Mouse (Mus musculus): ENCODE data around the gene Lsp1. TPM values are rescaled to one million over a fixed set of nuclear protein-coding genes. Genes with fewer than 3 reads are reported as not detected.

Lsp1 gene
- total and polyA plus RNA-seq, 3 experiments = 0.09 to 0.16 TPM; not detected in 1

GRCm38 (mm10) chr7:142470171-142470691 is 9.6 kb downstream of the Lsp1 start:
- Histone ChIP-seq H3K4me1 (ENCODE audit: insufficient read depth, low read depth, low read length) (no peaks in the 10 kb centered on the region), H3K4me3 (ENCODE audit: low read depth, low read length) (no peak overlapping the region), H3K36me3 (replicated peaks) (no peaks in the 10 kb centered on the region), H3K27me3 (ENCODE audit: insufficient read depth, low read length) (peaks cover 40% of the 10 kb centered on the region), H3K9me3 (replicated peaks) (no peaks in the 10 kb centered on the region)
- ATAC-seq (ENCODE audit: extremely low read depth, insufficient number of reproducible peaks, low FRiP score, poor library complexity, severe bottlenecking) (no peak), DNase-seq (ENCODE audit: low spot score) (no peak)
- TF ChIP-seq GATA1 (IDR thresholded peaks at IDR 0.05; ENCODE audit: borderline replicate concordance, low read length) (no peak), POLR2AphosphoS5 (IDR thresholded peaks at IDR 0.05; ENCODE audit: insufficient replicate concordance, low read depth, low read length) (no peak), CTCF (IDR thresholded peaks at IDR 0.05; ENCODE audit: low read depth, low read length) (no peak), TAL1 (conservative IDR thresholded peaks at IDR 0.05; ENCODE audit: low read depth, low read length) (no peak), GATA2 (IDR thresholded peaks at IDR 0.05; ENCODE audit: borderline replicate concordance, low read depth, low read length) (no peak)

DNA sequence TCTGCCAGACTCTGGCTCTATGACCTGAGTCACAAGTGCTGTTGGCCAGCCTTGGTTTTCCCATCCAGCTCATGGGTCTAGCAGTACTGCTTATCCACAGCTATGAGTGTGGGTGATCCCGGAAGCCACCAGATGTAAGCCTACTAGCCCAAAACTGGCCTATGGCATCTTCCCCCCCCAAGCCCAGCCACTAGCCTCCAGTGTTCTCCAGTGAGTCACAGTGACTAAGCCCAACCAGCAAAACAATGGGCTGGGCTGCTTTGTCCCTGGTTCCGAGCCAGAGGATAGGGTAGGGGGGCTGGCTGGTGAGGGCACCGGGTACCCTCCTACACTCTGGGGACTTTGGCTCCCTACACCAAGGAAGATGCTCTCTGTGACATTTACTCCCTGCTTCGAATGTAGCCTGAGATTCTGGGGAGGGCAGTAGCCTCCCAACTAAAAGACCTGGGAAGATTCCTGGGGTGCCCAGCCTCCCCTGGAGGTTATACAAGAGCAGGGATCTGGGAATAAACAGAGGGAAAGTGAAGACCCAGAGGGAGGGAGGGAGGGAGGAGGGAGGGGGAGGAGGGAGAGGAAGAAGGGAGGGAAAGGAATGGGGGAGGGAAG is 10.3 kb downstream of the Lsp1 start:
- H3K4me1 ChIP-seq (ENCODE audit: insufficient read depth, low read depth, low read length) = no peaks in the 10 kb centered on the region
- TF ChIP-seq TAL1 (conservative IDR thresholded peaks at IDR 0.05; ENCODE audit: low read depth, low read length) = no peak
- DNase-seq (ENCODE audit: low spot score) (no peak), ATAC-seq (ENCODE audit: extremely low read depth, insufficient number of reproducible peaks, low FRiP score, poor library complexity, severe bottlenecking) (no peak)
- peaks cover 41% of the 10 kb centered on the region for H3K27me3 ChIP-seq (ENCODE audit: insufficient read depth, low read length)
- H3K4me3 ChIP-seq (ENCODE audit: low read depth, low read length) = no peak overlapping the region
- H3K36me3 ChIP-seq (replicated peaks) = no peaks in the 10 kb centered on the region
- no peaks in the 10 kb centered on the region for H3K9me3 ChIP-seq (replicated peaks)

DNA sequence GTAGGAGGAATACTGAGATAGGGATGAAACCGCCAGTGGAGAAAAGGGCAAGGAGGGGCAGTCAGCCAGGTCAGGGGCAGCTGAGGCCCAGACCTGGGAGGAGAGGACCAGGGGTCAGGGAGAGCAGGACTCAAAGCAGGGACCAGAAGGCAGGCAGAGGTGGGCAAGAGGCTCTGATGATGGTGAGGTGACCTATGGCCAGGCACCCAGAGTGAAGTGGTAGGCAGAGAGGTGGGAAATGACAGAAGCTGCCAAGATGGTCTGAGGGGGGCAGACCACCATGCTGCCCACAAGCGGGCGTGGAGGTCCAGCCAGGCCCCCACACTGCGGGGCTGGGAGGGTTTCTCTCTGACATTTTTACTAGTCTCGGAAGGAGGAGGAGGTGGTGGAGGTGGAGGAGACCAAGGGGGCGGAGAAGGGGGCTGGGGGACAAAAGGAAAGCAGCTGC is 10.8 kb downstream of the Lsp1 start:
- Histone ChIP-seq H3K36me3 (replicated peaks) (no peaks in the 10 kb centered on the region), H3K27me3 (ENCODE audit: insufficient read depth, low read length) (peaks cover 41% of the 10 kb centered on the region)
- no peak for ATAC-seq (ENCODE audit: extremely low read depth, insufficient number of reproducible peaks, low FRiP score, poor library complexity, severe bottlenecking)

GRCm38 (mm10) chr7:142471884-142472570 is 11.4 kb downstream of the Lsp1 start:
- H3K4me3 ChIP-seq (ENCODE audit: low read depth, low read length) = no peak overlapping the region
- no peaks in the 10 kb centered on the region for H3K36me3 ChIP-seq (replicated peaks)
- DNase-seq (ENCODE audit: low spot score) (no peak), ATAC-seq (ENCODE audit: extremely low read depth, insufficient number of reproducible peaks, low FRiP score, poor library complexity, severe bottlenecking) (no peak)
- H3K9me3 ChIP-seq (replicated peaks) = no peaks in the 10 kb centered on the region
- H3K4me1 ChIP-seq (ENCODE audit: insufficient read depth, low read depth, low read length) = no peaks in the 10 kb centered on the region
- H3K27me3 ChIP-seq (ENCODE audit: insufficient read depth, low read length) = peaks cover 47% of the 10 kb centered on the region
- TF ChIP-seq GATA2 (IDR thresholded peaks at IDR 0.05; ENCODE audit: borderline replicate concordance, low read depth, low read length) = no peak

More for the DNA sequence above, 10.8 kb downstream of the Lsp1 start:
- Histone ChIP-seq H3K4me3 (ENCODE audit: low read depth, low read length) (no peak overlapping the region), H3K9me3 (replicated peaks) (no peaks in the 10 kb centered on the region), H3K4me1 (ENCODE audit: insufficient read depth, low read depth, low read length) (no peaks in the 10 kb centered on the region)
- TF ChIP-seq CTCF (IDR thresholded peaks at IDR 0.05; ENCODE audit: low read depth, low read length) (no peak), TAL1 (conservative IDR thresholded peaks at IDR 0.05; ENCODE audit: low read depth, low read length) (no peak), GATA2 (IDR thresholded peaks at IDR 0.05; ENCODE audit: borderline replicate concordance, low read depth, low read length) (no peak), GATA1 (IDR thresholded peaks at IDR 0.05; ENCODE audit: borderline replicate concordance, low read length) (no peak), POLR2AphosphoS5 (IDR thresholded peaks at IDR 0.05; ENCODE audit: insufficient replicate concordance, low read depth, low read length) (no peak)
- DNase-seq (ENCODE audit: low spot score) = no peak

DNA sequence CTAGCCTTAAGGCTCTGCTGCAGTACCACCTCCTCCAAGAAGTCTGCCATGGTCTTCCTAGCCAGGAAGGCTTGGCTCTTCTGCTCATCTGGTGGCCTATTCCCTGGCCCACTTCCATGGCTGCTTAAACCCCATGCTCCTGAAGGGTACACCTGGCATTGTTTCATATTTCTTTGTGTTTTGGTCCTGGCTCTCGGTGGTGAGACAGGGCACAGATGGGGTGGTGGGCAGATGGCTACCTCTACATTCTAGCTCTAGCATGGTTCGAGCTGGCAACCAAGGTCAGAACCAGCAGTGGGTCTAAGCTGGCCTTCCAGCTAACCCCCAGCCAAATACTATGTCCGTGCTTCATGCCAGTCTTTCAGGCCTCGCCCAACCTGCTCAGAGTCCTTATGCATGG is 12.3 kb downstream of the Lsp1 start:
- H3K27me3 ChIP-seq (ENCODE audit: insufficient read depth, low read length) = peaks cover 47% of the 10 kb centered on the region
- no peak overlapping the region for H3K4me3 ChIP-seq (ENCODE audit: low read depth, low read length)
- H3K4me1 ChIP-seq (ENCODE audit: insufficient read depth, low read depth, low read length) = no peaks in the 10 kb centered on the region
- DNase-seq (ENCODE audit: low spot score) (no peak), ATAC-seq (ENCODE audit: extremely low read depth, insufficient number of reproducible peaks, low FRiP score, poor library complexity, severe bottlenecking) (no peak)
- H3K9me3 ChIP-seq (replicated peaks) = no peaks in the 10 kb centered on the region
- H3K36me3 ChIP-seq (replicated peaks) = no peaks in the 10 kb centered on the region
- TF ChIP-seq CTCF (IDR thresholded peaks at IDR 0.05; ENCODE audit: low read depth, low read length) (no peak), TAL1 (conservative IDR thresholded peaks at IDR 0.05; ENCODE audit: low read depth, low read length) (no peak), POLR2AphosphoS5 (IDR thresholded peaks at IDR 0.05; ENCODE audit: insufficient replicate concordance, low read depth, low read length) (no peak), GATA1 (IDR thresholded peaks at IDR 0.05; ENCODE audit: borderline replicate concordance, low read length) (no peak), GATA2 (IDR thresholded peaks at IDR 0.05; ENCODE audit: borderline replicate concordance, low read depth, low read length) (no peak)

- no peaks in the 10 kb centered on the region for H3K36me3 ChIP-seq (replicated peaks)
- H3K4me1 ChIP-seq (ENCODE audit: insufficient read depth, low read depth, low read length) = no peaks in the 10 kb centered on the region
- no peak for TF ChIP-seq GATA1 (IDR thresholded peaks at IDR 0.05; ENCODE audit: borderline replicate concordance, low read length)
- no peak for TF ChIP-seq GATA2 (IDR thresholded peaks at IDR 0.05; ENCODE audit: borderline replicate concordance, low read depth, low read length)
- no peak for TF ChIP-seq POLR2AphosphoS5 (IDR thresholded peaks at IDR 0.05; ENCODE audit: insufficient replicate concordance, low read depth, low read length)
- TF ChIP-seq TAL1 (conservative IDR thresholded peaks at IDR 0.05; ENCODE audit: low read depth, low read length) = no peak
- no peak for TF ChIP-seq CTCF (IDR thresholded peaks at IDR 0.05; ENCODE audit: low read depth, low read length)
- H3K4me3 ChIP-seq (ENCODE audit: low read depth, low read length) = no peak overlapping the region
- ATAC-seq (ENCODE audit: extremely low read depth, insufficient number of reproducible peaks, low FRiP score, poor library complexity, severe bottlenecking) = no peak
- peaks cover 47% of the 10 kb centered on the region for H3K27me3 ChIP-seq (ENCODE audit: insufficient read depth, low read length)
- H3K9me3 ChIP-seq (replicated peaks) = no peaks in the 10 kb centered on the region
- DNase-seq (ENCODE audit: low spot score) = no peak
These were observed 12.9 kb downstream of the Lsp1 start for GRCm38 (mm10) chr7:142473476-142473875.

Measured in G1E (cell line).